Mouse (Mus musculus) T-helper 2 cell (primary cell): ENCODE data around the gene Iqsec1.

Experiments used
- in situ Hi-C: fragments of 300-600 bp; cut with MboI, MseI; formaldehyde crosslinking; loops from one replicate; pipeline ENCODE4 v1.15.1; 2025; ENCODE audit warnings: high pct_unique_total_duplicates

Gene Iqsec1

DNA sequence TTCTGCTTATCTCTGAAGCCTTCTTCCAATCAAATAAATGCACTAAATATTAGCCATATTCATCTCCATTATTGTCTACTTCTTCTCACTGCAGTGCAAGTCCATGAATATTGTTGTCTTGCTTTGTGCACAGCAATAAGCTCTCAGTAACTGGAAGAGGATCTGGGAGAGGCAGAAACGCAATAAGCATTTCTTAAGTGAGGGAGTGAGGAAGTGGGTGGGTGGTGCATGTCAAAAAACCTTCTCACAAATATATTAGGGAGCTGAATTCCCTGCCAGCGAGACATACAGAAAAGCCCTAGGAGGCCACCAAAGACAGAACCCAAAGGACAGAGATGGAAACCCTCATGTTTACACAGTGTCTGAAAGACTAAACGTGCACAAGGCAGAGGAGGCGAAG lies 35.1 kb downstream of the Iqsec1 start:
- in situ Hi-C loops: no loop called here

DNA sequence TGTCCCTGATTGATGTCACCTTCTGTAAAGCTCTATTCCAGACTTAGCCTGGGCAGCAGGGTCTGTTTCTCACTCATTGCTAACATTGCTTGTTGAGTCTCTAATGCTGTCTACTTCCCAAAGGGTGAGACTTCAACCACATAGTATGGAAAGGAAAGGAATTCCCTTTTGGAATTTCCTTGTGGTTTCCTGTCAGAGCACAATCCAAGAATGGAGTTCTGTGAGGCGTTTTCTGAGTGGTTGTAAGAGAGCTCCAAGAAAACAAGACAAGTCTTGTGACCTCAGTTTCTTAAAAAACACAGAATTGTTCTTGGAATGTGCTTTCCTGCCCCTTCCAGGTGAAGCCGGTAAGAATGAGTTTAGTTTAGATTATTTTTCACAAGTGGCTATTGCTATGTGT lies 37.5 kb downstream of the Iqsec1 start:
- in situ Hi-C loops: no loop called here

DNA sequence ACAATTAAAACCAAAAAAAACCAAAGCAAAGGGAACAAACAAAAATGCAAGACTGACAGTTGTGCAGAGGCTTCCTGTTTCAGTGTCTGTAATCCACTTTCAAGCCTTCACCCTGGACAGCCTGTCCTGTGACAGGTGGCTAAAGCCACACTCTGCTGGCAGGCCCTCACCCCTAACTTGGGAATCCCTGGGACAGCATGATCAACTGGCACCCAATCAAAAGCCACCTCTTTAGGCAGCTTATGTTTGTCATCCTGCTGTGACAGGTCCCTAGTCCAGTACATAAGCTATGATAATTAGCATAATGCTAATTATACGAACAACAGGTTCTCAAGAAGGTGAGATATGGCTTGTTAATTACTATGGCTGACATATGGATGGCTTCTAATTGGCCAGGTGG lies 40.4 kb downstream of the Iqsec1 start:
- in situ Hi-C loops: no loop called here

DNA sequence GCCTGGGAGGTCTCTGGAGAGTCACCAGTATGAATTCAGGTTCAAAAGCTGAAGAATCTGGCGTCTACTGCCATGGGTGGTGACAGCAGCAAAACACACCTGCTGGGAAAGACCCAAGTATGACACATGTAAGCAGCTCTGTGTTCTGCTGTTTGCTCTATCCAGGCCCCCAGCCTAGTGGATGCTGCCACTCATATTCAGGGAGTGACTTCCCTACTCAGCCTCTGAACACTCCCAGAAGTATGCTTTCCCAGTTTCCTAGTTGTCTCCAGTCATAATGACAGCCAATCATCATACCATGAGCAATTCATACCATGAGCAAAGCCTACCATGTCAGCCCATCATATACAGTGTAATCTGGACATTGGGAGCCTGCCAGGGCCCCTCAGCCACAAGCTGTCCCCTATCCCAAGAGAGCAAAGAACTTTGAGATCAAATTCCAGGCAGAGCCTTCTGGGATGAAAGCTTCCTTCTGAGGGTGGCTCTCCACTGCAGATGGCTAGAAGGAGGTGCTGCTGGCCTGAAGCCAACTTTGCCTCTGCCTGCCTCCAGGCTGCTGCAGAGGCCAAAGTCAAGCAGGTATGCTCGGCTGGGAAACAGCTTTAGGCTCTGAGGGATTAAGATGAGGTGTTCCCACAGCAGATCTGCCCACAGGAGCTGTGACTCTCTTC lies 42.8 kb downstream of the Iqsec1 start:
- in situ Hi-C loops: no loop called here

DNA sequence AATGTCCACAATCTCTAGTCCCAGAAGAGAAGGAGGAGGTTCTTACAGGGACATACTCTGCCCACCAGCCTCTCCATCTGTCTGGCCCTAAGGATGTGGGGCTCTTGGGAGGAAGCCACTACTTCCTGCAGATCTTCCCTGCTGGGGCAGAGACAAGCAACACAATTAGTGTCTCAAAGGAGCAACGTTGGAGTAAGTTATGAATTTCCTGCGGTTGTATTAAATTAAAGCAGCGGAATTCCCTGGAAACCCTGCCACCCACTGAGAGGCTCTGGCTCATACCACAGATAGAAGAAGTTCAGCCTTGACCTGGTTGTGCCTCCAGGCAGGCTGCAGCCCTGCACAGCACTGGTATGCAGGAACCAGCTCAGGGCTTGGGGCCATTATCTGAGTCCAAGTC lies 47.2 kb downstream of the Iqsec1 start:
- in situ Hi-C loops: no loop called here

DNA sequence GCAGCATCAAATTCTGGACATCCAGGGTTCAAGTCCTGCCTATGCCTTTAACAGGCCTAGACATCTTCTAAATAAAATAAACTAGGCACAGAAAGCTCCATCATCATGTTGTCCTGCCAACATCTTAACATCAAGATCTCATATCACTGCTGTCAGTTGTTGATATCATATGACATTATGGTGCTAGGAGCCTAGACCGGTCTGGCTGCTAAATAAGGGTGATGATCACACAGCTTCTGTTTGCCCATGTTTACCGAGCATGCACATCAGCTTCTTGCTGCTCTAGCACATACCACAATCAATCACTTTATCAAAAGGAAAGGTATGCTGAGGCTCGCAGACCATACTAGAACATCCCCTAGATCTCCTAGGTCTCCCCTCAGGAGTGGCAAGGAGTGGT lies 54.8 kb downstream of the Iqsec1 start:
- in situ Hi-C loops: no loop called here

DNA sequence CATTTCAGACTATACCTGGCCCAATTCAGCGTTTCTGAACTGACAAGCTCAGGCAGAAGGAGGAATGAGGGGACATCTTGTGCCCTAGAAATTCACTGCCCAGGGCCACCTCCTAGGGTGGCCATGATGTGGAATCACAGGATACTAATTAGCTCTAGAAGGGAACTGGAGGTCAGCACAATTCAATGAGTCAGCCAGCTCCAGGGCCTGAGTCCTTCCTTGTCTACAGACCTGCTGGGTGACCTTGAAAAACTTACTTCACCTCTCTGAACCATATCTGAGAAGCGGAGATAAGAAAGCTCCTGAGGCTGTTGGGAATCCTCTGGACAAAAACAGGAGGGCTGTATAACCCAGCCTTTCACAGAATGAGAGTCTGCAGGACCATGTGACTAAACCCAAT lies 59.7 kb downstream of the Iqsec1 start:
- in situ Hi-C loops: no loop called here

DNA sequence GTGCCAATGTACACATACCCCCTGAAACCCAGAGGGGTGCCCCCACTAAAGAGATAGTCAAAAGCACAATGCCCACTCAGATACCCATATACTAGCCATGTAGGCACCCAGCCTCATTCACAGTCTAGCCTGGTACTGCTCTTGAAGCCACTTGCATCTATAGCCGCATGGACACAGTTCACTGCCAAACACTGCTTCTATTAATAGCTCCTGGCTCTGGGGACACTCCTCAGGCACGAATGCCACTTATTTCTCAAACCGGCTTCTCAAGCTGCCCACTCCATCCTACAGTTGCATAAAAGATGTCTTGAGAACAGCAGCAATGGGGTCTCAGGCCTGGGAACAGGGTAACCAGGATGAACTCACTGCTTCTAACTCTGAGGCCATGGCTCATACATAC lies 63.0 kb downstream of the Iqsec1 start:
- in situ Hi-C loops: no loop called here

DNA sequence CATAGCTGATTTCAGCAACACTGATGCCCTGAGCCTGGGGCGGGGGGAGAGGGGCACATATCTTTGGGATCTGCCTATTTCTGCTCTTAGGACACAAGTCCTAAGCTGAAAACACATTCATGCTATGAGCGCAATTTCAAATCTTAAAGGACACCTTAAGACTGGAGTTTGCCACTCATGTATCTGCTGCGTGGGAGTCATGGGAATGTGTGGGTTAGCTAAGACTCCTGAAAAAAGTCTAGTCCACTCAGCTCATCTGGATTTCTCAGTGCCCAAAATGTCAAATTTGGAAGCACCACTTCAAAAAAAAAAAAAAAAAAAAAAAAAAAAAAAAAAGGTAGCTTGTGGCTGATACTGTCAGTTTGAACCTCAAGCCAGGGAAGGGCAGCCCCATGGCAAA lies 63.7 kb downstream of the Iqsec1 start:
- in situ Hi-C loops: no loop called here

DNA sequence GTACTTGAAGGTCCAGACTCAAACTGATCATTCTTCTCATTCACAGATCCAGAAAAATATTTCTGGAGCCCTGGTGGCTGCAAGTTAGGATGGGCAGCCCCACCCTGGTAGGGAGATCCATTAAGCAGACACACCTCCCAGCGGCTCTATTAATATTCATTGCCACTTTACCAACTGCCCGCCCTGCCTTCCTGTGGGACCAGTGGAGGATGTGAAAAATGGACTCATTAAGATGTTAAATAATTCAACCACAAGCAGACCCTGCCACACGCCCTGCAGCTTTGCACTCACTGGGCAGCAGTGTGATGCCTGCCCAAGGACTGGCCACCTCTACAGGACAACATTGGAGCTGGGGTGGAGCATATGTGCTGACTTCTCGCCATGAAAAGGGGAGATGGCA lies 64.1 kb downstream of the Iqsec1 start:
- in situ Hi-C loops: no loop called here

DNA sequence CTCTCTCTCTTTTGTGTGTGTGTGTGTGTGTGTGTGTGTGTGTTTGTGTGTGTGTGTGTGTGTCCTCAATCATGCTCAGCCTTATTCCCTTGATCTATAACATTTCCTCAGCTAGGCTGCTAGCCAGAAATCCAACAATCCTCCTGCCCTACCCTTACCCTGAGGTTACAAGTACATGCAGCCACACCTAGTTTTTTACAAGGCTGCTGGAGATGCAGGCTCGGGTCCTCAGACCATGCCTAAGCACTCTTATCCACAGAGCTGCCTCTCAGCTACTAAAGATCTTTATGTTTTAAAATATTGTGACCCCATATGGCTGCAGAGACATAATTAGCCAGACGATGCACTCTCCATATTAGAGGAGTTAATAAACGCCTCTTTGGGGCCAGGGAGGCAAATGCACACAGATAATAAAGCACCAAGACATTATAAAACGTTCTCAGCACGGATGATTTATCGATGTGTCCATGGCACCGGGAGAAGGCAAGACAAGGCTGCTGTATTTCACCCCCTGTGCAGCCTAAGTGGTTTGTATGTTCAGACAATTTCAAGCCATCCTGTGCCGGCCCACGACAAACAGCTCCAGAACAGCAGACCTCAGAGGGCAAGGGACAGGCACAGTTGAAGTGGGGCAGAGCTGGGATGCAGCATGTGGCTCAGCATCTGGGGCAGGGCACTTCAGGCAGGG lies 67.1 kb downstream of the Iqsec1 start:
- in situ Hi-C loops: no loop called here

DNA sequence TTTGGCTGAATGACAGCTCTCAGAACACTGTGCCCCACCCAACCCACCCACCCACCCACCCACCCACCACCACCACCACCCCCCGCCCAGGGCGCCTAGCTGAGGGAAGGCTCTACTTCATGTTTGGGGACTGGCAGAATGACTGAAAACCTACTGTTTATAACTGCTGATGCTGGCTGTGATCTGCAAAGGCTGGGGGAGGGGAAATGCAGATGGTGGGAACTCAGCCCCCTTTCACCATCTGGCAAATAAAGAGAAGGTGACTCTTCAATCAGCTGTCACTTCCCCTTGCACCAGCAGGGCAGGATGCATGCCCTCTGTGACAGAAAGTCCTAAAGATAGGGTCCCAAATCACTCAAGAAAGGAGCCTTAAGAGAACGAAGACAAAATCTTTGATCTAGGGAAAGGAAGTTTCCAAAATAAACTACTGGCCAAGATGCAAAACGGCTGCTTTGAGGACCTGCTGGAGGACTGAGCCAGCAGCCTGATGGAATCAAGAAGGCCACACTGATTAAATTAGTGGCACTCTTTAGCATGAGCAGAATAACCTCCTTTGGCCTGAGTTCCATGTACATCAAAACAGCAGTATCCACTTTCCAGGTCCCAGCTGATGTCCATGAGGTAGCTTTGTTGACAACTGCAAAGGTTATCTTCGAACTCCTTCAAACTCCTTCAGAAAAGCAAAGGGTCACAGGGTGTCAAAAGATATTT lies 67.8 kb downstream of the Iqsec1 start:
- in situ Hi-C loops: no loop called here

DNA sequence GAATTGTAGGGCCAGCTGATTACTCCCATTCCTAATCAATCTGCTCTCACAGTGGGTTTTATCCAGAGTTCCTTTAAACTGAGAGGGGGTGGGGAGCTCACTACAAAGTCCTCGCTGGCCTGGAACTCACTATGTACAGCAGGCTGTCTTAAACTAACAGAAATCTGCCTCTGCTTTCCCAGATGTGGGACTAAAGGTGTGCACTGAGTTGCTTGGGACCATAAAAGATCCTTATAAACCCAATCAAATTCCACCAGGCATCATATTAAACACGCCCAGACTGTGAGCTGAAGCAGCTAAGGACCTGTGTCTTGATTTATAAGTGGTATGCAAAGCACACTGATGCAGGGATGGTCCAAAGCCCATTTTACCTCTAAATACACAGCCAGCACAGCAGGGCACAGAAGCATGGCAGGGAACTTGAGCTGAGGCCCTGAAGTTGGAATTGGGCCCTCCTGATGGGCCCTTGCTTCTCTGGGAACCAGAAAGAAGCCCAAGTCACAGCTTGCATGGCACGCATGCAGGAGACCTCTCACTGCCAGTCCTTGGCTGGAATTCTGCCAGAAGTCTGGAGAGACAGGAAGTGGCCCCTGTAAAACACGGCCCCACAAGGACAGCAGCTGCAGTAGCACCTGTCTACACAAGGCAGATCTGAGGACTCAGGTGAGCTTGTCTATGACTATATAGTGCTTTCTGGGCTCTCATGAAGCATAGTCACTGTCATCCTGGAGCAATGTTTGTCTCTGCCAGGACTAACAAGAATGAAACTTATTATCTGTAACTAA lies 68.7 kb downstream of the Iqsec1 start:
- in situ Hi-C loops: no loop called here

DNA sequence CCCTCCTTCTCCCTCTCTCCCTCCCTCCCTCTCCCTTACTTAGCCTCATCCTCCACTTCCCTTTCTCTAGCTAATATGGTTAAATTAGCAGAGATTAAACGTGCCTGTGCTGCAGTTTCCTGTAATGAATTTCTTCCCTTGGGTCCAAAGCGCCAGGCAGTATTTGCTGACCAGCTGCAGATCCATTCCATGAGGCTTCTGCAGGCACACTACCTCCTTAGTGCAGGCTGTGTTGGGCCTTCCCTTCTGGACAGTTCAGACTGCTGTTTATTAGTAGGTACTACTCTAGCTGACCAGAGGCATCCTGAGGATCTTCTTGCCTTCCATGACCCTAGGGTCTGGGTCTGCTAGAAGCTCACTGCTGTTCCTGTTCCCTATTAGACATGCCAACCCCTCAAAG lies 72.9 kb downstream of the Iqsec1 start:
- in situ Hi-C loops: no loop called here

DNA sequence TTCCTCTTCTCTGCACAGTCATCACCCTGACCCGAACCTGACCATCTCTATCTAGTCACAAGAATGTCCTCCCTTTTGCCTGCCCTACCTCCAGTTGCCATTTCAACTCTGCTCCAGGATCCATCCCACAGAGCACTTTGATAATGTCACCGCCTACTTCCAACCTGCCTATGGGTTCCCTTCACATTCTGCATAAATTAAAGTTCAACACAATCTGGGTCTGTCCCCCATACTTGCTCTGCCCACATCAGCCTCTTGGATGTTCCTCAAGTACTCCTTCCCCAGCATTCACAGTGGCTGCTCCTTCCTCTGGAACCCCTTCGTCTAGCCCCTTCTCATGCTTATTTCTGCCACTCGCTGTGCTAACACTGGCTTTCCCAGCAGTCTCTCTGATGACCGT lies 74.7 kb downstream of the Iqsec1 start:
- in situ Hi-C loops: no loop called here

DNA sequence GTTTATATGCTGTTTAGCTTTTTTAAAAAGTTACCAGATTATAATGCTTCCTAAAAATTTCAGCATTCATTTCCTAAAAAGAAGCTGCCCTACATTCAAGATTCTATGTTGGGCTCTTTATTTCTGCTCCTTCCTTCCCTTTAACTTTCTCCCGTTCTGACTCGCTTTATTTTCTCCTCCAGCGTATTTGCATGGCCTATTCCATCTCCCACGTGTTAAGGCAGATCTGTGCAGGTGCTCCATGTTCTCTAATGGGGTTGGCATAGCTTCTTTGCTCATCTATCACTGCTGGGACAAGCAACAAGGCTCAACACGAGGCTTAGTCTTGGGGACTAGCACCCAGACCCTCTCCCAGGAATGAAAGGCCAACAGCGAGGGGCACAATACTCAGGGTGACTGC lies 75.7 kb downstream of the Iqsec1 start:
- in situ Hi-C loops: no loop called here

DNA sequence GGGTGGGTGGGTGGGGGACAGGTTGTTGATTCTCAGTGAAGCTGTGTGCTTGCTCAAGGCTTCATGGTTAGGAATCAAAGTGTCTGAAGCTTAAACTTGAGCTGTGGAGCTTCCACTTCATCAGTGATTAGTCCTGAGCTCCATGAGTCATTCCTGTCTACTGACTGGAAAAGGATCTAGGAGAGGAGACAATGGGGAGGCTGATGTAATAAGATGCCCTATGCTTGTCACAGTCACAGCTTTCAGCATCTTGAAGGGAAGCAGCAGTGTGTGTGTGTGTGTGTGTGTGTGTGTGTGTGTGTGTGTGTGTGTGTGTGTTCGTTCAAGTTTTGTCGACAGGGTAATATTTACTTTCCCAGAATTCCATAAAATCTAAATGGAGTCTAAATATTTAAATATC lies 84.3 kb downstream of the Iqsec1 start:
- in situ Hi-C loops: no loop called here

DNA sequence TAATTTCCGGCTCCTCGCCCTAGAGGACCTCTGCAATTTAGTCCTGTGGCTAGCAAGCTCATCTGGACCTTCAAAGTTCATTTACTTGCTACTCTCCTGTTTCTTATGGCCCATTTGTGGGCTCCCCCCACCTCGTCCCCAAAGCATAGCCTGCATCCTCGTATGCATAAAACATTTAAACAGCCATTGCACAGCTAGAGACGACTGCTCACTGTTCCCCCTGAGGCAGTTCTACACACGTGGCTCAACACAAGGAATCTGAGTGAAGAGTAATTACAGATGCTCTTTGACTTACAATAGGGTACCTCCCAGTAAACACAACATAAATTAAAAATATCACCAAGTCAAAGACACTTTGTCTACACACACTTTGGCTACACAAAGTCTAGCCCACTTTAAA lies 88.2 kb downstream of the Iqsec1 start:
- in situ Hi-C loops: no loop called here

DNA sequence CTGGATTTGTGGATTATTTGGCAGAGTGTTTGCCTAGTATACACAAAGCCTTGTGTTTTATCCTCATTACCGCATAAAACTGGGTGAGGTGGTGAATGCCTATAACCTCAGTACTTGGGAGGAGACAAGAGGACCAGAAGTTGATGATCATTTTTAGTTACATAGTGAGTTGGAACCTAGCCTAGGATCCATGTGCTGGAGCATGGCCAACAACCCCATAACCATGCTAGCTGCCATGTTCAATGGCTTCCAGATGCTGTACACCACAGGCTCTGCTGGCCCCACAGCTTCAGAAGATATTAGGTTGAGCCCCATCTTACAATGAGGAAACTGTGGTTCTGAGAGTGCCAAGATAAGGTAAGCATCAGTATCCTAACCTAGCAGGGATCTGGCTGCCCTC lies 89.2 kb downstream of the Iqsec1 start:
- in situ Hi-C loops: no loop called here

DNA sequence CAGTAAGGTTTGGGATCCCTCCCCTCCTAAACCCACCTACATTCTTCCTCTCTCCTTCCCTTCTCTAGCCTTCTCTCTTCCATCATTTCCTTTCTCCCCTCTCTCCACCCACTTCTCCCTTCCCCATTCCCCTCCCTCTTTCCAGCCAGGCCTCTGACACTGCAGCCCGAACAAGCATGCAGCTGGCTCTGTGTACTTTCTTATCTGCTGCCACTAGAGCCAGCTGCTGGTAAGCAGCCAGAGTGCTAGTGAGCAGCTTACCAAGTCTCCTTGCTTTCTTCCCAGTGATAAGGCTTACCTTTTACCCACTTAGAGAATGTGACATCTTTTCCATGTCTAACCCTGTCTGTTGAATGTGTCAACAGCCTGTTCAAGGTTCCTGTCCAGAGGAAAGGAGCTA lies 90.4 kb downstream of the Iqsec1 start:
- in situ Hi-C loops: no loop called here

DNA sequence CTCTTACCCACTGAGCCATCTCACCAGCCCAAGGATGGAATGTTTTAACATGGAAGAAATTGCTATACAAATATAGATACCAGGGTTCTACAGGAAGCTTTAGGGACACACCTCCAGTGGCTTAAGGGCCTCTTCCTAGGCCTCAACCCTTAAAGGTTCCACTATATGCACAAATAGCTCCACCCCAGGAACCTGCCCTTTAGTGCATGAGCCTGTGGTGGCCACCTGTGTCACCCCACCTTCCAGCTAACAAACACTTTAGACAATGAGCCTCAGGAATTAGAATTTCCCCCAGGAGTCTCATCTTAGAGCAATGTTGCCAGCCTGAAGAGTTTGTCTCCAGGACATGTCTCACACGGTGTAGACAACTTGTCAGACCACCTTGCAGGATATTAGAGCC lies 96.1 kb downstream of the Iqsec1 start:
- in situ Hi-C loops: no loop called here
